Mouse (Mus musculus) thymus, postnatal 4 days (tissue): ENCODE measurements around the gene Mcrip2.

Source experiments
- DNase-seq: peaks from one replicate; pipeline ENCODE4 v3.0.0; 2021

Gene Mcrip2

GRCm38 (mm10) chr17:25833291-25833663, 35.3 kb downstream of the Mcrip2 start, which contains the start of gene Stub1:
Gene Stub1, minus strand, starts transcription at chr17:25833404.
- no peak for DNase-seq

DNA sequence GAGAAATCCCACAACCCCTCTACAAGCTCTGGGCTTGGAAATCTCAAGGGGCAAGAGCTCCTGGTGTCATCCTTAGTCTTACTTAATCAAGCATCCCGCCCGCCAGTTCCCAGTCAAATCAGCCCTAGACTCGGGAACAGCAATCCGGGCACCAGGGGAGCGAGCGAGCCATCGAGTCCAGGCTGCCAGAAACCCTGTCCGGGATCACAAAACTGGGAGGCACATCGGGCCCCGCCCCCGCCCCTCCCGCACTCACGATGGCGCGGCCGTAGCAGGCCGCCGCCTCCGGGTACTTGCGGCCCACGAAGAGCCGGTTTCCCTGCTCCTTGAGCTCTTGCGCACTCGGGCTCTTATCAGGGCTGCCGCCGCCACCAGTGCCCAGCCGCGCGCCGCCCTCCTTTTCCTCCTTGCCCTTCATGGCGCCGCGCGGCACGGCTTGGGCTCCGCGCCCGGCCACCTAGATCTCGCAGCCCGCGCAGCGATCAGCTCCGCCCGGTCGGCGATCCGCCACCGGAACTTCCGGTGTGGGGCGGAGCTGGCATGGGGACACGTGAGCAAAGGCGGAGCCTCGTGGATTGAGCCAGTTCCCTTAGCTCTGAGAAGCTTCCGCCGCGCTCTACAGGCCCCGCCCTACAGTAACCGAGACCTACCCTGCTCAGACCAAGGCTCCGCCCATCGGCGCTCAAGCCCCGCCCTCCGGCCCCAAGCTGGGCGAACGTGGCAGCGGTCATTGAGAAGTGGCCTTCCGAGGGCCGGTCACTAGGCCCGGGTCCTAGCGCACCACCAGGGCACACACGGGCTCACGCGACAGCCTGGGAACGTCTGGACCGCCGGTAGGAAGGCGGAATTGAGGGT, 35.9 kb downstream of the Mcrip2 start:
- peak; percentile 99 for DNase-seq

- DNase-seq: no peak
These were observed 36.9 kb downstream of the Mcrip2 start for GRCm38 (mm10) chr17:25831451-25832281.

DNA sequence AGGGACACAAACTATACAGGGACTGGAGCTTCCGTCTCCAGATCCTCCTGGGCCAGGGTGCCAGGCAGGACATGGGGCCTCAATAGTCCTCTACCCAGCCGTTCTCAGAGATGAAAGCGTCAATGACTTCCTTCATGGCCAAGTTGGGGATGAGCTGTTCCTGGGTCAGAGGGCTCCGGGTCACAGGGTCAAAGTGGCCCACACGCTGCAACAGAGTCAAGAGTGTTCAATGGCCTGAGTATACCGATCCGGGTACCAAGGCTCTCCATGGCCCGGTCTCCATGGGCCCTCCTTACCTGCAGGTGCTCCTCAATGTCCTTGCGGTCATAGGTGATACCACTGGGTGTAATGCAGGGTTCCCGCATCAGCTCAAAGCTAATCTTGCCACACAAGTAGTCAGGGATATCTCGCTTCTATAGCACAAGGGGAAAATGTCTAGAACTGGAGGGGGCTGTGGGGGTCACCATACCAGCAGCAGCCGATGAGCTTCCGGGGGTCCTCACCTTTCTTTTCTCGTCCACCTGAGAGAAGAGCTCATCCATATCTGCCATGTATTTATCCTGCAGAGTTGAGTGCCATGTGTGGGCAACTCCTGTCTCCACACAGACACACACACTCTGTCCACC, 37.6 kb downstream of the Mcrip2 start:
- DNase-seq: no peak

DNA sequence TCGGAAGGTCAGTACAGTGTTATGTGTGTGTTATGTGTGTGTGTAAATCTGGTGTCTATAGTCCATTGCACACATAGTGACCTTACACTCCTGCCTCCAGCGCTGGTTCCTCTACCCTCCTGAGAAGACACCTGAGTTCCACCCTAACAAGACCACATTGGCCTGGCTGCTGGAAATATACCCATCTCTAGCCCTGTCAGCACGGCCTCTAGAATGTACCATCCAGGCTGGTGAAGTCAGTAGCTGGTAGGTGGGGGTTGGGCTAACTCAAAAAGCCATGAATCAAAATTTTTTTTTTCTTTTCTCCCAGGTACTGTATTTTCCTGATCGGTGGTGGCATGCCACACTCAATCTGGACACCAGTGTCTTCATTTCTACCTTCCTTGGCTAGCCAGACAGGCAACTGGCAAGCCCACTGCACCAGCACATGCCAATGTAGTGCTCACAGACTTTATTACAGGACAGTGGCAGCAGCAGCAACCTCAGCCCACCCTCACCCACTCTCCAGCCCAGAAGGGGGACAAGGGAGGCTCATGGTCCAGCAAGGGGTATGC, 38.3 kb downstream of the Mcrip2 start:
- no peak for DNase-seq

- no peak for DNase-seq
These were observed 39.0 kb downstream of the Mcrip2 start for GRCm38 (mm10) chr17:25829558-25830017.

DNA sequence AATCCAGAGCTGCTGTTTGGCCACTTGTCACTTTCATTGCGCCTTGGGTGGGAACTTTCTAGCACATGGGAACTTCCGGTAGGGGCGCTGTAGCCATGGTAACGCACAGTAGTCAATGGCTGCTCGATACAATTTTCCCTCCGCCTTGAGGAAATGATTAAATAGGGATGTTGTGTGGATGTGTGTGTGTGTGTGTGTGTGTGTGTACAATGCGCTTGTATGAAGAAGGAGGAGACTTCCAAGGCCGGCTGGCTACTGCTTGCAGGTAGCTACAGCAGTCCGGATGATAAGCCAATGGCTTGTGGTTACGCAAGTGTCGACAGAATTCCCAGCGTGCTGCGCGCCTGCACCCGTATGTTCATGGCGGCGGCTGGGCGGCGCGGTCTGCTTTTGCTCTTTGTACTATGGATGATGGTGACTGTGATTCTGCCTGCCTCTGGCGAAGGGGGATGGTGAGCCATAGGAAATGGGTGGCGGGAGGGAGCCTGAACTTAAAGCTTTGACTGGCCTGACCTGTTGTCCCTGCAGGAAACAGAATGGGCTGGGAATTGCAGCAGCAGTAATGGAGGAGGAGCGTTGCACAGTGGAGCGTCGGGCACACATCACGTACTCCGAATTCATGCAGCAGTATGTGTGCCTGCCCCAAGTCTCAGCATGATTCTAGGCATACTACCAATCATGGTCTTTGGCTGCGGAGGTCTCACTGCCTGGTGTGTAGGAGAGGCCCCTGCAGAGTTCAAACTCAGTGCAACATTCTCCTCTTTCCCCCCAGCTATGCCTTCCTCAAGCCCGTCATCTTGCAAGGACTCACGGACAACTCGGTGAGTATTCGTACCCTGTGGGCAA, 39.6 kb downstream of the Mcrip2 start, which contains the start of gene Jmjd8:
Gene Jmjd8, plus strand, starts transcription at position 156 of the 846 bp plus-strand sequence.
- peak; percentile 83 for DNase-seq

GRCm38 (mm10) chr17:25828223-25828594, 40.4 kb downstream of the Mcrip2 start:
- no peak for DNase-seq

- DNase-seq: no peak
These were observed 40.9 kb downstream of the Mcrip2 start for GRCm38 (mm10) chr17:25827546-25828222.

GRCm38 (mm10) chr17:25827011-25827410, 41.6 kb downstream of the Mcrip2 start:
- DNase-seq: no peak

- DNase-seq: no peak
These were observed 42.5 kb downstream of the Mcrip2 start for GRCm38 (mm10) chr17:25825984-25826570.

GRCm38 (mm10) chr17:25825311-25825710, 43.3 kb downstream of the Mcrip2 start:
- DNase-seq: no peak

- DNase-seq: no peak
These were observed 44.0 kb downstream of the Mcrip2 start for GRCm38 (mm10) chr17:25824362-25825142.

DNA sequence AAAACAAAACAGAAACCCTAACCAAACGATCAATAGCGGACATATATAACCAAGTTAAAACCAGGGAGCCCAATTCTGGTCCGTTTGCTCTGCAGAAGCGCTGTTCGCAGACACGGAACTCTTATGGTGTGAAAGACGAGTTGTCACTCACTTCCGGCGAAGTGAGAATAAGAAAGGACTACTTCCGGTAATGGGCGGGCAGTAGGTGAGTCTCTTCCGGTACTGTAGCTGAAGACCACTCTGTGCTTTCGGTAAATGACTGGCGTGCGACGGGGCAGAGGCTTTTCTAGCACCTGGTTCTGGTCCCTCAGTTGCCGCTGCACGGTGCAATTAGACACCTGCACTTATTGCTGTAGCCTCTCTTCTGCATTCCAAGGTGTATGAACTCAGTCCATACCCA, 45.1 kb downstream of the Mcrip2 start, which contains the start of gene Wdr24:
Gene Wdr24, plus strand, starts transcription at position 176 of the 400 bp plus-strand sequence.
- peak; percentile 78 for DNase-seq

GRCm38 (mm10) chr17:25818851-25819780, 49.4 kb downstream of the Mcrip2 start:
- DNase-seq: no peak

DNA sequence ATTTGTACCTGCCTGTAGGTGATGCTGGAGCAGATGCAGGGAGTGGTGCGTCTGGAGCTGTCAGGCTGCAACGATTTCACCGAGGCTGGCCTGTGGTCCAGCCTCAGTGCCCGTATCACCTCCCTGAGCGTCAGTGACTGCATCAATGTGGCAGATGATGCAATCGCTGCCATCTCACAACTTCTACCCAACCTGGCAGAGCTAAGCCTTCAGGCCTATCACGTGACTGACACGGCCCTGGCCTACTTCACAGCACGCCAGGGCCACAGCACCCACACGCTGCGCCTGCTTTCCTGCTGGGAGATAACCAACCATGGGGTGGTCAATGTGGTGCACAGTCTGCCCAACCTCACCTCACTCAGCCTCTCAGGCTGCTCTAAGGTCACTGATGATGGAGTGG, 50.9 kb downstream of the Mcrip2 start:
- DNase-seq: no peak
